Comparison of ENCODE assay signal across 11 mouse cellular contexts in genomic region chr8:118313426-118314187, GRCm38 (mm10). TPM values are rescaled to one million over a fixed set of nuclear protein-coding genes. Genes with fewer than 3 reads are reported as not detected.
DNase-seq lines count a peak whose midpoint lies in the region; ATAC-seq lines count a peak whose summit lies in the region.
"Had no signal": no experiment of that assay in that cellular context is flagged by ENCODE, and none has a peak within 500 bp of the region (broad histone marks: within the 10 kb centered on the region; RNA-seq: fewer than 3 reads in every experiment).

No protein-coding gene starts in this region.

- H3K9ac ChIP-seq in hindbrain, embryonic 11.5 days (ENCODE audit: low read depth, low read length) = no peak overlapping the region
- peak overlapping the region; percentile 37 for H3K9ac ChIP-seq in neural tube, embryonic 11.5 days (ENCODE audit: low read length)
- no peak overlapping the region for H3K9ac ChIP-seq in hindbrain, embryonic 15.5 days
- 0 out of 2 replicates have a peak overlapping the region, but pooled peaks have one; percentile 9 for H3K9ac ChIP-seq in neural tube, embryonic 14.5 days (replicated peaks; ENCODE audit: low read depth, low read length)
- H3K9ac ChIP-seq: liver, embryonic 14.5 days had no signal

- DNase-seq in hindbrain, embryonic 10.5 days (ENCODE audit: low spot score) = no peak
- no peak for DNase-seq in hindbrain, embryonic 11.5 days (ENCODE audit: low spot score)
- DNase-seq in neural tube, embryonic 11.5 days (ENCODE audit: low spot score) = peak; percentile 25
- DNase-seq in neural tube, embryonic 10.5 days (ENCODE audit: extremely low spot score, low spot score) = no peak
- no peak for DNase-seq in left cerebral cortex, adult 9 months (ENCODE audit: low spot score in 2 of 2)
- DNase-seq: cerebellum, adult 18-20 months; thymus, postnatal 14 days had no signal

- 89% methylated on average over 17 of the region's 17 CpGs for WGBS in hindbrain, embryonic 10.5 days
- WGBS in hindbrain, embryonic 11.5 days = 84% methylated on average over 17 of the region's 17 CpGs
- 52% methylated on average over 17 of the region's 17 CpGs for WGBS in neural tube, embryonic 11.5 days
- WGBS in hindbrain, embryonic 15.5 days = 49% methylated on average over 17 of the region's 17 CpGs
- 8% methylated on average over 17 of the region's 17 CpGs for WGBS in neural tube, embryonic 14.5 days

- no peak overlapping the region for H3K4me3 ChIP-seq in hindbrain, embryonic 10.5 days
- no peak overlapping the region for H3K4me3 ChIP-seq in hindbrain, embryonic 11.5 days (ENCODE audit: low read depth, low read length)
- H3K4me3 ChIP-seq in neural tube, embryonic 11.5 days (ENCODE audit: low read depth, low read length) = no peak overlapping the region
- no peak overlapping the region for H3K4me3 ChIP-seq in hindbrain, embryonic 15.5 days
- no peak overlapping the region for H3K4me3 ChIP-seq in neural tube, embryonic 14.5 days (ENCODE audit: low read depth, low read length)

- 0 out of 2 replicates have a peak overlapping the region, but pooled peaks have one; percentile 35 for H3K27ac ChIP-seq in hindbrain, embryonic 10.5 days
- no peak overlapping the region for H3K27ac ChIP-seq in hindbrain, embryonic 11.5 days (ENCODE audit: low read depth, low read length)
- 0 out of 2 replicates have a peak overlapping the region, but pooled peaks have one; percentile 44 for H3K27ac ChIP-seq in neural tube, embryonic 11.5 days (ENCODE audit: low read depth, low read length)
- H3K27ac ChIP-seq in hindbrain, embryonic 15.5 days (replicated peaks) = peak overlapping the region; percentile 58
- peak overlapping the region; percentile 62 for H3K27ac ChIP-seq in neural tube, embryonic 14.5 days (ENCODE audit: low read depth, low read length)
- H3K27ac ChIP-seq: liver, embryonic 14.5 days had no signal

- no peaks in the 10 kb centered on the region for H3K9me3 ChIP-seq in hindbrain, embryonic 10.5 days
- no peaks in the 10 kb centered on the region for H3K9me3 ChIP-seq in hindbrain, embryonic 11.5 days (ENCODE audit: control insufficient read depth, low read length)
- no peaks in the 10 kb centered on the region for H3K9me3 ChIP-seq in neural tube, embryonic 11.5 days (ENCODE audit: control insufficient read depth, low read length)
- no peaks in the 10 kb centered on the region for H3K9me3 ChIP-seq in hindbrain, embryonic 15.5 days
- H3K9me3 ChIP-seq in neural tube, embryonic 14.5 days (ENCODE audit: control insufficient read depth, low read length) = no peaks in the 10 kb centered on the region

- no peaks in the 10 kb centered on the region for H3K36me3 ChIP-seq in hindbrain, embryonic 10.5 days
- H3K36me3 ChIP-seq in hindbrain, embryonic 11.5 days (ENCODE audit: control insufficient read depth, insufficient read depth, low read length) = no peaks in the 10 kb centered on the region
- H3K36me3 ChIP-seq in neural tube, embryonic 11.5 days (ENCODE audit: control insufficient read depth, insufficient read depth, low read length) = no peaks in the 10 kb centered on the region
- no peaks in the 10 kb centered on the region for H3K36me3 ChIP-seq in hindbrain, embryonic 15.5 days
- no peaks in the 10 kb centered on the region for H3K36me3 ChIP-seq in neural tube, embryonic 14.5 days (ENCODE audit: control insufficient read depth, insufficient read depth, low read length)

- no peak overlapping the region for H3K4me2 ChIP-seq in hindbrain, embryonic 11.5 days (replicated peaks; ENCODE audit: low read depth, low read length)
- peak overlapping the region; percentile 7; the same call in 1 of the 2 replicates for H3K4me2 ChIP-seq in neural tube, embryonic 11.5 days (ENCODE audit: low read depth)
- 0 out of 2 replicates have a peak overlapping the region, but pooled peaks have one; percentile 0 for H3K4me2 ChIP-seq in hindbrain, embryonic 15.5 days
- peak overlapping the region; percentile 28 for H3K4me2 ChIP-seq in neural tube, embryonic 14.5 days (ENCODE audit: low read depth, low read length)

- peaks cover 17% of the 10 kb centered on the region for H3K4me1 ChIP-seq in hindbrain, embryonic 10.5 days (replicated peaks)
- H3K4me1 ChIP-seq in hindbrain, embryonic 11.5 days (replicated peaks; ENCODE audit: control insufficient read depth, insufficient read depth, low read length) = no peaks in the 10 kb centered on the region
- H3K4me1 ChIP-seq in neural tube, embryonic 11.5 days (ENCODE audit: control insufficient read depth, insufficient read depth, low read length) = peaks cover 4% of the 10 kb centered on the region
- peaks cover 24% of the 10 kb centered on the region for H3K4me1 ChIP-seq in hindbrain, embryonic 15.5 days (replicated peaks)
- peaks cover 14% of the 10 kb centered on the region; the same call in 1 of the 2 replicates for H3K4me1 ChIP-seq in neural tube, embryonic 14.5 days (ENCODE audit: control insufficient read depth, insufficient read depth, low read length)

- H3K27me3 ChIP-seq in hindbrain, embryonic 10.5 days (ENCODE audit: insufficient read depth, poor library complexity, severe bottlenecking) = no peaks in the 10 kb centered on the region
- no peaks in the 10 kb centered on the region for H3K27me3 ChIP-seq in hindbrain, embryonic 11.5 days (ENCODE audit: control insufficient read depth, insufficient read depth, low read length)
- H3K27me3 ChIP-seq in neural tube, embryonic 11.5 days (ENCODE audit: control insufficient read depth, insufficient read depth, low read length) = no peaks in the 10 kb centered on the region
- no peaks in the 10 kb centered on the region for H3K27me3 ChIP-seq in hindbrain, embryonic 15.5 days
- no peaks in the 10 kb centered on the region for H3K27me3 ChIP-seq in neural tube, embryonic 14.5 days (ENCODE audit: control insufficient read depth, insufficient read depth, low read length)

- no peak for ATAC-seq in hindbrain, embryonic 11.5 days (ENCODE audit: low FRiP score)
- ATAC-seq in neural tube, embryonic 11.5 days (ENCODE audit: insufficient read depth, low FRiP score, low TSS enrichment) = peak; percentile 78
- no peak for ATAC-seq in hindbrain, embryonic 15.5 days (ENCODE audit: low FRiP score, low read depth)
- peak; percentile 75; the same call in 1 of the 2 replicates for ATAC-seq in neural tube, embryonic 14.5 days (ENCODE audit: low read depth)
- ATAC-seq in activated CD4-positive, CD25-positive, alpha-beta regulatory T cell, adult 4 months = no peak

RNA-seq across cellular contexts. Expression of gene Cdh13, which starts 30.1 kb away (rescaled TPM):
- 5.2 and 8.5 TPM in 2 replicates for polyA plus RNA-seq in hindbrain, embryonic 10.5 days (2016; fragmentation: Nextera tagmentation; extraction: Ambion mirVana)
- polyA plus RNA-seq in hindbrain, embryonic 11.5 days (2014; fragmentation: Nextera tagmentation; extraction: Ambion mirVana) = 12.0 and 14.6 TPM in 2 replicates
- 20.5 and 23.4 TPM in 2 replicates for polyA plus RNA-seq in neural tube, embryonic 11.5 days (2014; fragmentation: Nextera tagmentation; extraction: Ambion mirVana)
- 99.0 and 112 TPM in 2 replicates for polyA plus RNA-seq in hindbrain, embryonic 15.5 days (2015; fragmentation: Nextera tagmentation; extraction: Ambion mirVana)
- 161 and 198 TPM in 2 replicates for polyA plus RNA-seq in neural tube, embryonic 14.5 days (2014; fragmentation: Nextera tagmentation; extraction: Ambion mirVana)
- under 1 TPM; 0.15 to 0.34 TPM for polyA plus RNA-seq in activated CD4-positive, CD25-positive, alpha-beta regulatory T cell, adult 4 months (2017; shearing (Covaris generic))

Comparison
In these comparisons a context has a peak if more than half of its experiments do, and no peak if none do; other contexts are left out.
1. ATAC-seq: peak in neural tube, embryonic 11.5 days (single experiment) and neural tube, embryonic 14.5 days (single experiment); none in hindbrain, embryonic 11.5 days (single experiment), hindbrain, embryonic 15.5 days (single experiment) and activated CD4-positive, CD25-positive, alpha-beta regulatory T cell, adult 4 months (single experiment).
2. H3K9ac ChIP-seq: peak in neural tube, embryonic 11.5 days (single experiment) and neural tube, embryonic 14.5 days (single experiment); none in hindbrain, embryonic 11.5 days (single experiment) and hindbrain, embryonic 15.5 days (single experiment).